Mouse (Mus musculus) CH12.LX (cell line): Measurements from ENCODE around the gene Pdcd2.

Source experiments
- BHLHE40 ChIP-seq: IDR thresholded peaks from 2 replicates; pipeline ENCODE4 v1.6.1; 2011; ENCODE audit warnings: mild to moderate bottlenecking, low read depth, low read length, improper control_type of control experiment
- CTCF ChIP-seq, 2 experiments: IDR thresholded peaks in 1 of 2; conservative IDR thresholded peaks in 1 of 2; 2 replicates each; pipeline ENCODE4 v1.5.1; 2011 to 2012; ENCODE audit warnings: low read depth in 2 of 2, low read length in 2 of 2, improper control_type of control experiment in 1 of 2, inconsistent platforms in 1 of 2, mild to moderate bottlenecking in 1 of 2, moderate library complexity in 1 of 2
- HCFC1 ChIP-seq: IDR thresholded peaks from 2 replicates; pipeline ENCODE4 v1.6.1; 2012; ENCODE audit warnings: low read depth, mild to moderate bottlenecking, inconsistent platforms, low read length, improper control_type of control experiment
- MXI1 ChIP-seq: IDR thresholded peaks from 2 replicates; pipeline ENCODE4 v1.6.1; 2011; ENCODE audit warnings: mild to moderate bottlenecking, low read depth, low read length, improper control_type of control experiment
- NRF1 ChIP-seq: IDR thresholded peaks from 2 replicates; pipeline ENCODE4 v1.6.1; 2014; ENCODE audit warnings: low read depth, mild to moderate bottlenecking, inconsistent platforms, low read length, improper control_type of control experiment, moderate library complexity
- PAX5 ChIP-seq: IDR thresholded peaks from 2 replicates; pipeline ENCODE4 v1.6.1; 2012; ENCODE audit warnings: low read length, inconsistent platforms, mixed read lengths
- POLR2A ChIP-seq: IDR thresholded peaks from 2 replicates; pipeline ENCODE4 v1.6.1; 2011; ENCODE audit warnings: low read depth, mild to moderate bottlenecking, improper control_type of control experiment, low read length
- TCF12 ChIP-seq: IDR thresholded peaks from 2 replicates; pipeline ENCODE4 v1.6.1; 2014; ENCODE audit warnings: low read depth, mild to moderate bottlenecking, inconsistent platforms, low read length, improper control_type of control experiment
- ZC3H11A ChIP-seq: IDR thresholded peaks from 2 replicates; pipeline ENCODE4 v1.6.1; 2012; ENCODE audit warnings: low read depth, mild to moderate bottlenecking, inconsistent platforms, low read length, improper control_type of control experiment

- TF ChIP-seq CTCF (conservative IDR thresholded peaks at IDR 0.05 in 1 of 2, IDR thresholded peaks at IDR 0.05 in 1 of 2; ENCODE audit: low read depth in 2 of 2, low read length in 2 of 2) (peak in 1 of 2 experiments; percentile 45; a peak in 2 of 4 replicates), NRF1 (no peak), POLR2A (no peak), MXI1 (no peak), TCF12 (no peak), PAX5 (no peak), HCFC1 (no peak), BHLHE40 (no peak), ZC3H11A (no peak)
Measured at GRCm38 (mm10) chr17:15566908-15567307, 39.8 kb upstream of the Pdcd2 start.
